Mouse (Mus musculus) megakaryocyte, embryonic 14.5 days (primary cell): Measurements from ENCODE around the gene Lzts2. TPM values are rescaled to one million over a fixed set of nuclear protein-coding genes. Genes with fewer than 3 reads are reported as not detected.
A peak's percentile ranks its signal among the peaks of the same experiment; 100 is the strongest.

Source experiments
- H3K27me3 ChIP-seq: replicated peaks from 2 replicates; pipeline ENCODE3; 2012; ENCODE audit warnings: inconsistent platforms
- H3K36me3 ChIP-seq: replicated peaks from 2 replicates; pipeline ENCODE3; 2012; ENCODE audit warnings: low read length, inconsistent platforms, mixed read lengths
- H3K4me1 ChIP-seq: 2 replicates; pipeline ENCODE4 v1.6.1; 2012; ENCODE audit warnings: inconsistent platforms
- H3K4me3 ChIP-seq: replicated peaks from 2 replicates; pipeline ENCODE3; 2012; ENCODE audit warnings: moderate library complexity, mild to moderate bottlenecking, inconsistent platforms
- H3K9me3 ChIP-seq: 2 replicates; pipeline ENCODE4 v1.6.1; 2012; ENCODE audit warnings: inconsistent platforms
- FLI1 ChIP-seq: IDR thresholded peaks from 2 replicates; pipeline ENCODE4 v1.6.1; 2012; ENCODE audit warnings: low read length, inconsistent platforms, mixed read lengths
- GATA1 ChIP-seq: IDR thresholded peaks from 3 replicates; pipeline ENCODE4 v1.6.1; 2012; ENCODE audit warnings: mixed read lengths, low read length, inconsistent platforms, borderline replicate concordance
- polyA plus RNA-seq: library from polyadenylated mRNA; stranded (reverse); fragments of >175 nt; gene quantifications from 2 replicates; pipeline ENCODE4 v1.2.3, GENCODE M21; 2012; ENCODE audit warnings: low replicate concordance; ENCODE audit not compliant: insufficient read depth

Lzts2 gene
- polyA plus RNA-seq, 1 experiment = 59.9 TPM

DNA sequence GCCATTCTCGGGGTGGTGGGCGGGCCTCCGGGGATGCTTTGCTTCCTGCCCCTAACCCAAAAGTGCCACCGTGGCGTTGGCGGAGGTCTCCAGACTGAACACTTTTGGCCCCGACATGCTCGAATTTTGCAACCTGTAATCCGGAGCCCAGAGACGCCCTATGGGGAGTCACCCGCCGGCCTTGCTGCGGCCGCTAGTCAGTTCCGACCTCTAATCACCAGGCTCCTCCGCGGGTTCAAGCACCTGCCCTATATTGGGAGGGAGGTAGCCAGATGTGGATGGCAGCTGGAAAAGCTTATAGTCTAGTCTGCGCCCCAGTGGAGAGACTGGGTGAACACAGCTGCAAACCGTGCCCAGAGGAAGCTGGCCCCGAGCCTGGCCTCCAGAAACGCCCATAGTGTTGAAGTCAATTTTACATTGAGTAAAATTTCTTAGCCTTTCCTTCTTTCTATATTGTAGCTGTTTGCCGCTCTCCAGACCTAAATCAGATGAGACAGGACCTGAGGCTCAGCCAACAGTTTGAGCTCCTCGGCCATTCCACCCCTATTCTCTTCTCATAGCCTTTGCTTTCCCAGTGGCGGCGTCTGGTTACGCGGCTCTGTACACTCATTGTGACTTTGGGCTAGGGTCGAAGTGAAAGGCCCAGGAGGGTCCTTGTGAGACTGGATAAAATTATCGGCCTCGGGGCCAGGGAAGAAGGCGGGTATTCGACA lies 61.3 kb downstream of the Lzts2 start:
- Histone ChIP-seq H3K27me3 (peaks cover 34% of the 10 kb centered on the region), H3K9me3 (no peaks in the 10 kb centered on the region), H3K4me3 (peak overlapping the region; percentile 97), H3K36me3 (no peaks in the 10 kb centered on the region), H3K4me1 (peaks cover 89% of the 10 kb centered on the region)
- TF ChIP-seq FLI1 (no peak), GATA1 (no peak)

DNA sequence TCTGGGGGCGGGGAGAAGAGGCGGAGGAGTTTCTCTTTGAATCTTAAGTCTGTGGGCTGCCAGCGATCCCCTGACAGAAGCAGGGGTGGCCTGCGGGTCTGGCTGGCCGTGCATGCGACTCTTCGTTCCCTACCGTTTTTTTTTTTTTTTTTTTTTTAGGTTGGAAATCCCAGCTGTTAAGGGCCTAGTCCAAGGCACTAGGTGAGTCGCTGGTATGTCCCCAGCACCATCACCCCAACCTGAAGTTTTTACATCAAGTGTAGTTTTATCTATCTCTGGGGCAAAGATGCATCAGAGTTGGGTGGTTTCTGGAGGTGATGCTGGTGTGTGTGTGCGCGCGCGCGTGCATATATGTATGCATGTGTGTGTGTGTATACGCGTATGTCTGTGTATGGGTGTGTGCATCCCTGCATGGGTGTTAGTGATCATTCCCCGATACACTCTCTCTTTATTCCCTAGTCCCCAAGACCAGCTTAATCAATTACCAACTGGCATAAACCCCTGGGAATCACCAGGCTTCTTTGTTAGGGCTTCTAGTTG lies 61.9 kb downstream of the Lzts2 start:
- H3K27me3 ChIP-seq = peaks cover 39% of the 10 kb centered on the region
- H3K9me3 ChIP-seq = no peaks in the 10 kb centered on the region
- no peak for TF ChIP-seq GATA1
- TF ChIP-seq FLI1 = no peak
- H3K4me1 ChIP-seq = peaks cover 89% of the 10 kb centered on the region
- H3K36me3 ChIP-seq = no peaks in the 10 kb centered on the region
- peak overlapping the region; percentile 97 for H3K4me3 ChIP-seq

Other genes with a start within 250 kb of the Lzts2 start
- 5.7 and 9.2 TPM in 2 replicates for gene Slf2, start 83.3 kb upstream of the Lzts2 start, polyA plus RNA-seq
- 0.53 TPM in 1 of 2 replicates, not detected in the other for gene Sema4g, start 25.3 kb upstream of the Lzts2 start, polyA plus RNA-seq
- gene Twnk, start 8.8 kb upstream of the Lzts2 start, polyA plus RNA-seq = 2.0 and 7.3 TPM in 2 replicates
- gene Mrpl43, start 8.0 kb upstream of the Lzts2 start, polyA plus RNA-seq = 76.4 and 192 TPM in 2 replicates
- gene Pdzd7, start 31.3 kb downstream of the Lzts2 start, polyA plus RNA-seq = 0.02 TPM in 1 of 2 replicates, not detected in the other
- gene Sfxn3, start 33.1 kb downstream of the Lzts2 start, polyA plus RNA-seq = 4.4 TPM in 2 replicates
- 0.54 TPM in 1 of 2 replicates, not detected in the other for gene Kazald1, start 60.8 kb downstream of the Lzts2 start, polyA plus RNA-seq
- not detected in 2 replicates for gene Tlx1, start 136.3 kb downstream of the Lzts2 start, polyA plus RNA-seq
- gene Lbx1, start 221.4 kb downstream of the Lzts2 start, polyA plus RNA-seq = 0.34 TPM in 1 of 2 replicates, not detected in the other